Mouse (Mus musculus) frontal cortex, postnatal 25 days (tissue): ENCODE measurements around the gene Pdia5.

Experiments
- DNase-seq, 2 experiments: peaks; one replicate each; pipeline ENCODE4 v3.0.0; 2022; ENCODE audit warnings: low spot score in 2 of 2

Pdia5 gene

DNA sequence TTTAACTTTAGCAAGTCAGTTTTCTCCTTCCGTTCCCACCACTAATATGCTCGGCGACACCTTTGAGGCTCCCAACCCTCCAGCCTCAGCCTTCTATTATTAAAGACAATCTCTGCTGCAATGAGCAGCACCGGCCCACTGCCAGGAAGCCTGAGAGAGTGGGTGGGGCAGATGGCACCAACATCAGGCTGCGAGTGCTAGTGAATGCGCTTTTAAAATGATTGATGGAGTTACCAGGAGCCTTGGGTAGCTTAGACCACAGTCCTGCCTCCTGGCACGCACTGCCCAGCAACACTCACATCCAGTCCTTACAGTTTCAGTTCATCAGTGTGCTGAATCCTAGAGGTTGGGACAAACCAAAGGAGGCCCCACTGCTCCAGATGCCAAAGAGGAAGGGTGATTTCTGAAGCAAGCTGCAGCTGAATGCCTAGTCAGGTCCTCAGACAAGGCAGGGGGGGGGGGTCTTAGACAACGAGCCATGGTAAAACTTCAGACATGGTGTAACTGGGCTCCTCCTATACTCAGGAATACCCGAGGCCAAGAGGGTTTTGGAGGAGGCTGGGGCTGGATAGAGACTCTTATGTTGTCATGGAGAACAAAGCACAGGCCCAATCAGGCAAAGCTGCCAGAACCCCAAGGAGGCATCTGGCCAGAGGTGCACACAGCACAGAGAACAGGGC lies 49.2 kb downstream of the Pdia5 start:
- peak; percentile 32 to 39 for DNase-seq

DNA sequence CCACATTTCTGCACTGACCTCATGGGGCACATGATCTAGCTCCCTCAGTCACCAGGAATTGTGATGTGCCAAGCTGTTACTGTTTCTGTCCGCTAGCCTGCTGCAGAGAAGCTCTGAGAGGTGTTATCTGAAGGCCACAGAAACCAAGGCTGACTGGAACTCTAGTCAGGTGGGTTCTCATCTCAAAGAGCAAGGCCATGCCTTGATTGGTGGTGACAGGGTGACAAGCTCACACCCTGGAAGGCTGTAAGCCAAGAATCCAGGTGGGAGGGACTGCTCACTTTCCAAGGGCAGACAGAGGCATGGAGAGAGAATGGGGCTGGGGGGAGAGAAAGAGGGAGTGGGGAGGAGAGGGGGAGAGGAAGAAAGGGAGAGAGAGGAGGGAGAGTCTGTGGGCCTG lies 51.6 kb downstream of the Pdia5 start:
- DNase-seq, result no peak

DNA sequence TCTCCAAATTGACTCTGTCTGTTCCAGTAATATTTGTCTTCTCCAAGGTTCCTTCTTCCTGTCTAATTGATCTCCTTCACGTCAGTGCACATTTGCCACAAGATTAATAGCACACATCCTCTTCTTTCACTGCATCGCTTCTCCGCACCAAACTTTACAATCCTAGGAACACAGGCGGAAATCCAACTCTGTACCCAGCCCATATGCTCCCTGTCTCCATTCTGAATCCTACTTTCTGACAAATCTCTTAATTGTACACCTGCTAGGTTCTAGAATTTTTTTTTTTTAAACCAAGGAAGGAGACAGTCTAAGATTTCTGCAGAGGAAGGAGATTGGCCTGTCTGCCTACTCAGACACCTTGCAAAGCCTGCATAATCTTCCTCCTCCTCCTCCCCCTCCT lies 59.1 kb downstream of the Pdia5 start:
- no peak for DNase-seq

DNA sequence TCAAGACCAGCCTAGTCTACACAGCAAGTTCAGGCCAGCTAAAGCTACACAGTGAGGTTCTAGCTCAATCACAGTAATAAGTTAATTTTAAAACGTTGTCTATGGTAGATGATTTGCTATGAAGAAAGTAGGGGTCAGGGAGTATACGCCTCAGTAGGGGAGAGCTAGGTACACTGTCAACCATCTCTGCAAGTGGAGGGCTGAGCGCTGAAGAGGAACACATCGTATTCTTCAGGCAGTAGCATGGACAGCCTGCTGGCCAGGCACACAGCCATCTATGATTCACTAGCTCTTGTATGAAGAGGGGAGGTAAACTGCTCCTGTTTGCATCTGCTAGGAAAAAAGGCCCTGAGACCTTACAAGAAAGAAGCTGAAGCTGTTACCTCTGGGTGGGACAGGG lies 65.7 kb downstream of the Pdia5 start:
- DNase-seq, result no peak

DNA sequence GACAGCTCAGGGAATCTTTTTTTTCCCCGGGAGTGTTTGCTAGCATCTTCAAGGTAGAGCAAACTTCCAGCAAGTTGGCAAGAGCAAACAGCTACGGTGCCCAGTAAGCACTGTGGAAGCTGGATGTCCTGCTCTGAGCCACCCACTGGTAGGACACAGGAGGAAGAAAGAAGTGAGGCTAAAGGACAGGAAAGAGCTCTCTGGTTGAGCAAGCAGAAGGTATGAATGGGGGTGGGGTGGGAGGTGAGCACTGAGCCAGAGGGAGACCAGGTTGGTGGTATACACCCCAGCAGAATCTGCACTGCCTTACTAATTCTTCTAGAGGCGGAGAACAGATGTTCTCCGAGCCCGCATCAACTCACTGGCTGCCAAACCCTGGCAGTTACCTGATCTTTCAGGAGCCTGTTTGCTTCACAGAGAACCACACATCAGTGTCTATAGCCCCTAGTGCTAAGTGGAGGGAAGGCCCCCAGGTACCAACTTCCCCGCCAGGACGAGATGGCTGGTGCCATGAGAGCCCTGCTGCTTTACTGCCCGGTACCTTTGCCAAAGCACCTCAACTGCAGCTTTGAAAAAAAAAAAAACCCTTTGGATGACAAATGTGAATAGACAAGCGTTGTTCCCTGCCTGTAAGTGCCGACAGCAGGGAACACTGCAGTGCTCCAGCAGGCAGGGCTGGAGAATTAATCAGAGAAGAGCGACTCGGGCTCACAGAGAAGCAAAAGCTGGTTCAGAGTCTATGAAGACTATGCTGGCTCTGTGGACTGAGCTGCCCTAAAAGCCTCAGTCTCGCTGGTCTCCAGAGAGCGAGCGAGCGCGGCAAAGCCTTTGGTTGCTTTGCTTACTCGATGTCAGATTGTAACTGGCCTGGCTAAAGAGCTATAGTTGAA lies 67.2 kb downstream of the Pdia5 start:
- no peak for DNase-seq

DNA sequence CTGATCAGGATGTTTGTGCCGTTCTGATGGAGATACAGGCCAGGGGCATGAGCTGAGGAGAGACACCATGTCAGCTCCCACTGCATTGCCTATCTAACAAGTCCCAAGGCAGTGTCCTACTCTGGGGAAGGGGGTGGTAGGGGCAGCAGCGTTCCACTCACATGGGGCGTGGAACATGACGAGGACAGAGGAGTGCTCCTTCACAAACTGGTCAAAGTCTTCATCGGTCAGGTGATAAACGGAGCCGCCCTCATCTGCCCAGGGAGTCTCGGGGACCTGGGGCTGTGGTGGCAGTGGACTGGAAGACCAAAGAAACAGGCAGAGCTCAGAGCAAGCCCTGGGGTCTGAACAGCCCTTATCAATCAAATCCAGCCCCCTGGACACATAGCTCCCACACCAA lies 68.0 kb downstream of the Pdia5 start:
- no peak for DNase-seq

DNA sequence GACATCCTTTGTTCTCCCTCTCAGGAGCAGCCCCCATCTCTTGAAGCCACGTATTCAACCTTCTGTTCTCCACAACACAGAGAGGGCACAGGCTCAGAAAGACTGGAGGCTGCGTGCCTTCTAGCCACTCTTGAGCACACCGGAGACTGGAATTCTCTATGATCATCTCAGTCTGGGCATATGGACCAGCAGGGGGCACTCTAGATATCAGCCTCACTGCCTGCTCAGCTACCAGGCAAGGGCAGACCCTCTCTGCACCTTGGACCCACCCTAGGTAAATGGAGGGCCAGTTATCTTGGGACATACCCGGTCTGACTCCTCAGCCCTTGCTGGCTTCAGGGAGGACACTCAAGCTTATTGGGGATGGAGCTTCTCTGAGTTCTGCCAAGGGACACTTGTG lies 68.5 kb downstream of the Pdia5 start:
- no peak for DNase-seq

DNA sequence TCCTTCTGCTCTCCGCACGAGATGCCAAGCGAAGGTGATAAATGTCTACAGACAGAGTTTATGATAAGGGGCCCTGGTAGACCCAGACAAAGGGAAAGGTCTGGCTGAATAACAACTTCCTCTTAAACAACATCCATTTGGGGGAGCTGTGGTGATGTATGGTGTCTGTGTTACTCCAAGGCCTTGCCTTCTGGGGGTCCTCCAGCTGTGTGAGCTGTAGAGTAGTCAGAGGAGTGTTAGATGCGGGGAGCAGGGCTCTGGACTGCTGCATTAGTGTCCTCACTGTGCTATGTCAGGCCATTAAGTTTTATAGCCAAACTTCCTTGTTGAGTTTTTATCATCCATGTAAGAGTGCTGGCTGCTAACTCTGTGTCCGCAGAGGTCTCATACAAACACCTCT lies 76.1 kb downstream of the Pdia5 start:
- DNase-seq, result no peak

DNA sequence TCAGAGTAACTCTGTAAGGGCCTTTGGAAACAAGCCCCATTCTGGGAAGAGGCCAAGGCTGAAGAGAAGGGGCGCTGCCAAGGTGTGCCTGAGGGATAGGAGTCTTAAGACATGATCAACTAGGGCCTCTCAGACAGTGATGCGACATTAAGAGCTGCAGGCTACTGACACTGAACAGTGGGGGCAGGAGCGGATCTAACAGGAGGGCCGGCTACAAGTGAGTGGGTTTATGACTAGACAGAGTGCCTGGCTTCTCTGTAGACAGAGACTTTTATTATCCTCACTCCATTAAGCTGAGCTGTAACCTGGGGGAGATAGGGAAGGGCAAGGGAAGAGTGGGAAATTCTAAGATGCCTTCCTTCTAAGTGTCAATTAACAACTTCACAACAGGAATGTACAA lies 84.0 kb downstream of the Pdia5 start:
- DNase-seq, result no peak

DNA sequence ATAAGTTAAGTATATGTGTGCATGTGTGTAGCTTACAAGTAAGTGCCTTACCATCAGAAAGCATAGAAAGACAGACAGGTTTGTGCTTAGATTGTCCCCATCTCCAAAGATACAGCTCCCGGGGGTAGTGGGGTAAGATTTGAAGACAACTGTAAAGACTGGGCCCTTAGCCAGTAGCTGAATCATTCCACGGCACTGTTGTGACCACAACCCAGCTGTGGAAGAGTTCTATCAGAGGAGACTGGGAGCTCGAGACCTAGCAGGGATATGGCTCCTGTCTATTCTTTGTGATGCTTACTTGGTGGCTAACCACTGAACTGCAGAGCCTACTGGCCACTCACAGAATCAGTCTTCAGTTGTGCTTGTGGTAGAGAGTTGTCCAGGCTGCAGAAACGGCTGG lies 84.5 kb downstream of the Pdia5 start:
- DNase-seq, result no peak

DNA sequence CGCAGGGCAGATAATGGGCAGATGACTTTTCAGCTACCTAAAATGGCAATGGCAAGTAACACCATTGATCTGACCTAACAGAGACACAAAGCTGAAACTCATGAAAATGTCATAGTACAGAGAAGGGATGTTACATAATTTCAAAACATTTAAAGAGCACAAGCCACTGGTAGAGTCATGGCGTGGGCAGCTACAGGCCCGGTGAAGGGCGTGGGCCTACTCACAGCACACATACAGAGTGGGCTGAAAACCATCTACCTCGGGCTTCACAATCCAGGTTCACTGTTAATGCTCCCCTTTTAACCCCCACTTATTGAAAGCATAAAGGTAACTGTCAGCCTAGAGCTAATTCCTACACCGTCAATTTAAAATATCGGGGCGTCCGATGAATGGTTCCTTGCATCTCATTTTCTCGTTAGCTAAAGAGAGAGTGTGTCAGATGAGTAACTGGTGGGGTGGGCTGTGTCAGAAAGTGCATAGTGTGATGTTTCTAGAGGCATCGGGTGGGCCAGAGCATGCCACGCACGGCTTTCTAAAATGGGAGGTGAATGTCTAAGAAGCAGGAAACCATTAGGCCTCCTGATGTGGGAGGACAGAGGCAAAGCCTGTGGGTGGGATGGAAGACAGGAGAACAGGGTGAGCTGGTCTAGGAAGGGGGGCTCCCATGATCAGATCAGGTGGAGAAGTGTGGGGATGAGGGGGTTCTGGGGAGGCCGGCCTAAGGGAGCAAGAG lies 85.2 kb downstream of the Pdia5 start:
- no peak for DNase-seq

DNA sequence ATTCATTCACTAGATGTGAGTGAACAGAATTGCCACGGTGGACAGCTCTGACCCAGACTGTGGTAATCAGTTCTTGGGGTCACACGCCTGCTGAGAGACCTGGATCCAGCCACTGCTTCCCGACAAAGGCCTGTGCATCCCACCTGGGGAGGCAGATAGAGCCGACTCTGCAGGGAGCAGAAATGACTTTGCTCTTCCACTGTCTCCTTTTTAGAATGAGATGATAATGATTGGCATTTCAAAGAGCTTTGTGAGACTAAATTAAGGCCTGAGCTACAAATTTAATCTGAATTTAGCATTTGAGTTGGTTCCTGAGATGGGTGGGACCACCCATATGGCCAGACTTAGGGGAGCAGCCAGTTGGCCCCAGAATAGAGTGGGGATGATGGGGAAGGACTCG lies 85.8 kb downstream of the Pdia5 start:
- DNase-seq, result no peak

DNA sequence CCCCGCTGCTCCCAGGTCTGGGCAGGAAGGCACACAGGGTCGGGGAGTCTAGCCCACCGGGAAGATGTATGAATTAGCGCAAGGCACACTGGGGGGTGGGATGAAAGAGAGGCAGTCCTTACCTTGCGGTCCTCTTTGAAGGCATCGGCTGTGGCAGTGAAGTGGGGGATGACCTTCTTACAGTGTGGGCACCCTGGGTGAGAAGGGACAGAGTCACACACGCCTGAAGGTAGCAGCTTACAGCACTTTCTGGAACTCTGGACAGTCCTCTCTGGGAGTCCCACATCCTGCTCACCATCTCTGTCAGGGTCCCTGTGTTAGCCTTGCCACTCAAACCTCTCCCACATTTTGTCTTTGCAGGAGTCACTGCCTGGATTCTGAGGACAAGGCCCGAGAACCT lies 86.8 kb downstream of the Pdia5 start:
- DNase-seq, result no peak

DNA sequence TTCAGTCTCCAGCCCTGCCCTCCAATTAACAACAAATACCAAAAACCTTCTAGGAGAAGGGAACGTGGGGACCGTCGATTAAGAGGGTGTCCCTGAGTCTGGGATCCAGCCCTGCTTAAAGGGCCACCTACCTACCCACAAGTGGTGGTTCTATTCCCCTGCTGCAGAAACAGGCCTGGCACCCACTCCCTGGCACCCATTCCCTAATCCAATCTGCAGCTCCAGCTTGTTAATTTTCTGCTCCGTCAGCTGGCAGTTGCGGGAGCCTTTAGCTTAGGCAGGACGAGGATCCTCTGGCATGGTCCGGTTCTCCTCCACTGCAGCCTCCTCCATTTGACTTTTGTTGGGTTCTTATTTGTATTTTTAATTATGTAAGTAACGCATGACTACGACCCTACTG lies 87.3 kb downstream of the Pdia5 start:
- DNase-seq, result no peak

DNA sequence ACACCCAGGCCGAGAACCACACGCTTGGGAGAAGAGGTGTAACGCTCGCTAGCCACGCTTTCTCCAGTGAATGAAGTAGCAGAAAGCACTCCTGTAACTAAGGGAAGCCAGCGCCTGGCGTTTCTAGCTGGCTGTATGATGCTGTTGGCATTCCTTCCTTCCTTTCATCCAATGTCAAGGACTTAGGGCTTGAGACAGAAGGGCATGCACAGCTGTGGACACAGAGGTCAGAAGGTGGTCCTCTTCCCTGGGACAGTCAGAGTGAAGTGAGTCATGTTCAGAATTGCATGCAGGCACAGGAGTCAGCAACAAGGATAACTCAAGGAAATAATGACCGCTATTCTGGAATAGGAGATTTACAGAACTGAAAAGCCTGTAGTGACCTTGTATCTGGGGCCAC lies 97.9 kb downstream of the Pdia5 start:
- DNase-seq, result no peak

DNA sequence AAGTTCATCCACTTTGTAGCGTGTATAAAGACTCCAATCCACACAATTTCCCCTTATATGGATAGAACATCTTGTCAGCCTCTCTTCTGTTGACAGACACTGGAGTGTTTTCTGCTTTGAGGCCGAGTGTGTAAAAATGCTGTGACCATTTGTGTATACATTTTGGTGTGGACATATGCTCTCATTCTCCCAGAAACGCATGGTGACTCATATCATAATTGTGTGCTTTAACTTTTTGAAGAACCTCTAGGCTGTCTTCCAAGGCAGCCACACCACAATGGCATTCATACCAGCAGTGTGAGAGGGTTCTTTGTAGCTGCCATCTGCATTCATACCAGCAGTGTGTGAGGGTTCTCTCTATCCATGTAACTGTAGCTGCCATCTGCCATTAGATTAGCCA lies 105.0 kb downstream of the Pdia5 start:
- DNase-seq, result no peak

DNA sequence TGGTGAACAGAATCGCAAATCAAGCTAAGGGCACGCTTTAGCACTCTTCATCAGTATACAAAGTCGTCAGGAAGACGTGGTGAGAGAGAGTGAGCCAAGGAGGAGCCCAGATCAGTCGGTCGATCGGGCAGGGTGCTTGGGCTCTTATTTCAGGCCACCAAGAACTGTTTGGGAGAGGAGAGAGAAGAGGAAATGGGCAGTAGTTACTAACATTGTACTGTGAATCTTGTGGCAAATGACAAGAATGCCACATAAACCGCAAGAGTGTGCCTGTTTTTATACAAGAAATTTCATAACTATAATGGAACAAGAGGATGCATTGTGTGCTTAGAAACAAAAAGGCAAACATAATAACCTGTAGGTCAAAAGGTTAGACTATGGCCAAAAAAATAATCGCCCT lies 110.6 kb downstream of the Pdia5 start:
- no peak for DNase-seq

DNA sequence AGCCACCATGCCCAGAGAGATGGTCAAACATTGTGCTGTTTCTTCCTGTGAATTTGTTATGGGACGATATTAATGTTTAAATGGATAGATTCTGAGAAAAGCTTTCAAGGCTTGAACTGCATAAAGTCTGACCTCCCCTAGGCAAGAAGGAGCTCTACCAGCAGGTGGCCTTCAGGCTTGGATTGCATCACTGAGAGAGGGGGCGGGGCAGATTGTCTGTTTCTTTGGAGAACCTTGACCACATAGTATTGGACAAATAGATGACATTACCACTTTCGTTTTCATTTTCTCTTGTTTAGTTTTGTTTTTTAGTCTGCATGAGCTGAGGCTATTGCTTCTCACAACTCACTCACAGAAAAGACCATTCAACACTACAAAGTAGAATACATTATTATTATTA lies 111.3 kb downstream of the Pdia5 start:
- DNase-seq, result no peak

DNA sequence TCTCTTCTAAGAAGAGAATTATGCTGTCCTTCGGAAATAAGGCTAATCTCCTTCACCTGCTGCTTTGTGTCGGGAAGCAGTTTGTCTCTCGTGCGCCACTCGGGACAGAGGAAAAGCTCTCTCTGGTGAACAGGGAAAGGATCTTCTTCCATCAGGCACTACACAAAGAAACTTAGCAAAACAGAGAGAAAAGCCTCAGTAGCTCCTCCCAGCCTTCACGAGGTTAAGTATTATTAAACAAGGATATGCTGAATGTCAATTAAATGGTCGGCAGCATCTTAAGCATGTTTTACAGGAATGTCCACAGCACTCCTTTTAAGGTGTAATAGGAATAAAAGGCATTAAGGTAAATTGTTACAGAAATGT lies 126.6 kb downstream of the Pdia5 start:
- DNase-seq, result no peak

DNA sequence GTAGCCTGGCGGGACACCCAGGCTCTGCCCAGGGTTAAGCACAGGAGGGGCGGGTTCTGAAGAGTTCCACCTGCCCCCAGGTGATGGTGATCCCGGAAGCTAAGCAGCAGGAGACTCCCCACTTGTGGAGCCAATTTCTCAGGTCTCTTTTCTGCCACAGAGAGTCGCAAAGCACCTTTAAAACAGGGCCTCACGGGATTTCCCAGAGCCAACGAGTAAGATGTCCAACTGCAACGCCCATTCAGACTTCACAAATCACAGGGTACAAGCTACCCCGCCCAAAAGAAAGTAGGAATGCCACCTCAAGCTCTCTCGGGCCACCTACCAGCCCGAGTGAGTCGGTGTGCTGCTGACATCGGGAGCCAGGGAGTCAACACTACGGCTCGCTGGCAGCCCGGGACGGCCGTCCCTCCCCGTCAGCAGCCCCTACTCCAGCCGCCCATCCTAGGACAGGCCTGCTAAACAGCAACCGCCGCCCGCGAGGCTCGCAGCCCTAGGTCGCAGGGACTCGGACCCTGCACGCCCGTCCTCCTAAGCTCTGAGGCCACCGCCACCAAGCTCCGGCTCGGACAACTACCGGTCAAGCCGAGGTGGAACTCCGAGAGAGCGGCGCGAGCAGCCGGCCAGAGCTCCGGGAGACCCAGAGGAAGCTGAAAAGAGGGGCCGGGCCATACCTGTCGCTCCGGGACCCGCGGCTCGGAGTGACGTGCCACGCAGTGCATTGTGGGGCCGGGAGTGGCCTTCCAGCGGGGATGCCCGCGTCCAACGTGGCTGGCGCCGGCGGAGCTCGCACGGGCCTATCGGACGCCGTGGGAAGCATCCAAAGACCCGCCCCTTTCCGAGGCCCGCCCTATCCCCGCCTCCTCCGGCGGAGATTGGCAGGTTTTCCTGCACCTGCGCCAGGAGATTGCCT lies 127.3 kb downstream of the Pdia5 start, which contains the start of gene Sec22a:
Gene Sec22a, minus strand, starts transcription at position 769 of the 913 bp plus-strand sequence.
- peak; percentile 83 to 84 for DNase-seq

DNA sequence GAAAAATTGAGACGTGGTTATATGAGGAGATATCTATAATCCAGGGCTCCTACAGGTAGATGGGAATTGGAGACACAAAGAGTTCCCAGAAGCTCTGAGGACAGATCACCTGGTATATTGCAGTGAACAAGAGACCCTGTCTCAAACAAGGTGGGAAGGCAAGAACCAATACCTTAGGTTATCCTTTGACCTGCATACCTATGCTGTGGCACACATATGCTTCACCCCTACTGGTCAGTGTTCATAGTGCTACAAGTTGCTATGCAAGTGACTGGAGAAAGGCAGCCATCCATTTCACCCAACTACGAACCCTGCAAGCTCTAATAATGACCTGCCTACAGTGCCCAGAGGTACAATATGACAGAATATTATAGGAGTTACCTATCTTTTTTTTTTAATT lies 128.5 kb downstream of the Pdia5 start:
- DNase-seq, result no peak

DNA sequence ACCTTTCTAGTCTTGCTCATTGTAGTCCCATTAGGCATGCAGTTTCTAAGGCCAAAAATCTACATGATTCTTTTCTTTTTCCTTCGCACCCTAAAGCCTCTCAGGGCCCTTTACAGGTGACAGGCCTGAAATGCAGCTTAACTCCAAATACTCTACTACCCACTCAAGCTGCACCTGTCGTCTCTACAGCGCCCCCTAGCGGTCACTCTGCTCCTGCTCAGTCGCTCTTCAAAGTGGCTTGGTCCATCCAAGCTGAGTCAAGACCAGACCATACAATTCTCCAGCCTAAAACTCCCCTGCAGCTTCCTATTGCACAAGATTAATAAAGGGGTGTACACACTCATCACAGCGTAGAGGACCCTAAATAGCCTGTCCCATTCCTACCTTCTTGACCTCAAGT lies 130.1 kb downstream of the Pdia5 start:
- peak; percentile 14 for DNase-seq
